Mouse (Mus musculus) megakaryocyte progenitor cell, adult 5-6 weeks (primary cell): Measurements from ENCODE around the gene Tax1bp3. TPM values are rescaled to one million over a fixed set of nuclear protein-coding genes. Genes with fewer than 3 reads are reported as not detected.

ENCODE experiments used
- ATAC-seq: replicated peaks from 2 replicates; pipeline ENCODE4 v1.8.0; 2016; ENCODE audit warnings: mild to moderate bottlenecking, moderate TSS enrichment, inconsistent platforms; ENCODE audit not compliant: poor library complexity
- total RNA-seq, 2 experiments: library from RNA; stranded (forward) in 1 of 2; stranded (reverse) in 1 of 2; fragments of 157-497, 149-512 nt in 1 of 2; fragments of 200-1000 nt in 1 of 2; gene quantifications; 2 replicates each; pipeline versions ENCODE4 v1.2.3 to v1.2.4; 2015 to 2017

Tax1bp3 gene
- total RNA-seq, 2 experiments from 2014 or later = 6.7 to 7.2 TPM

DNA sequence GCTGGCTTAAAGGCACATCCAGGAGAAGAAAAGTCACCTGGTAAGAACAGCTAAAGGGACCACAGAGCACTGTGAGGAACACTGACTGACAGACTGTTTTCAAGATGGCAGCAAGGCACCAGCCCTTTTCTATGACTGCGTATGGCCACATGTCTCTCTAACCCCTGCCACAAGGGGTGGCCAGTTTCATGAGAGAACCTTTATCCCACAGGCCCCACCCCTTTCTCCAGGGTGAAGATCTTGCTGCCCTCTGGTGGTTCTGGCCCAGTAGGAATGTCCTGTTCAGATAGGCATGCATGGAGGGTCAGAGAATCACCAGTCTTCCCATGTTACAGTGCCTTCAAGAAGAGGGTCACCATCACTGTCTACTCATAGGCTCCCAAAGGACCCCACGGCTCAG is 47.1 kb downstream of the Tax1bp3 start:
- ATAC-seq = peak; percentile 95

DNA sequence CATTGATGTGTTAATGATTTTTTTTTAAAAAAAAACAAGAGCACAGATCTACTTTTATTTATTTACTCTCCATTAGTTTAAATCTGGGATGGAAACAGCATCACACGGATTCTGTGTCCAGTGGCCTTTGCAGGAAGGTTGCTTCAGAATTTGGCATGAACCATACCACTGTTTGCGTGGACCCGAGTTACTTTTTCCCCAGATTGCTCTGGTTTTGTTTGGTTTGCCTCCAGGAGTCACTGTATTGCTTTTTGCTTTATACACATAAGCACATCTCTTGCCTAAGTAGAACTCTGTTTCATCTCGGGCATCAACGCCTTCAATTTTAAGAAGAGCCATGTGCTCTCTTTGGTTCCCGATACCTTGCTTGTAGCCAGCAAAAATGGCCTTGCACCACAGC is 49.0 kb downstream of the Tax1bp3 start:
- ATAC-seq = no peak

DNA sequence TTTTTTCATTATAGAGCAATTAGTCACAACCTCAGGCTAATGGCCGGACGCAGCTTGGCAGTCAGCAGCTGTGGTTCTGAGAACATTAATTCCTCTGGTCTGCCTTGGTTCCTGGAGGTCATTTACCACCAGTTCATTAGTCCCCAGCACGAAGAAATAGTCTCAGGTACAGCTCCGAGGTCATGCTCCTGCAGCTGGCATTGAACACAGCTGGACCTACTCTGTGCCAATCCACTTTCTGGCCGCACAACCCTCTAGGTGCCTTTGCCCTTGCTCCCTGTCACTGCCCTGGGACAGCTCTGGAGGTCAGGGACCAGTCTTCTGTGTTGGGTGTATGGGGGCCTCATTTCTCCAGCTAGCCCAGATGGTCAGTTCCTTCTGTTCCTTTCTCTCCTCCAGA is 52.0 kb downstream of the Tax1bp3 start:
- ATAC-seq = no peak

DNA sequence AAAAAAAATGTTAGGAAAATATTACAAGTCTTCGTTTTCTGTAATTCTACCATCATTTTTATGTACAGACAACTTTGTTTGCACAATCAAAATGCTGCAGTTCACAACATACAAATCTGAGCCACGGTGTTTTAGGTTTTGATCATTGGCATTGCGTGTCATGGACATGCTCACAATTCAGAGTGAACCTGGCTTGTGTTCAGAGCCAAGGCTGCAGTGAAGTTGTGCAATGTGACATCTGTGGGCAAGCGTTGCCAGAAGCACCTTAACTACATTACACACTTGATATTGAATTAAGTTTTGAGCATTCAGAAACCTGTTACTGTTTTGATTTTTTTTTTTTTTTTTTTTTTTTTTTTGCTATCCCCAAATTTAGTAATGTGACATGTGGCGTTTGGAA is 53.2 kb downstream of the Tax1bp3 start:
- no peak for ATAC-seq

DNA sequence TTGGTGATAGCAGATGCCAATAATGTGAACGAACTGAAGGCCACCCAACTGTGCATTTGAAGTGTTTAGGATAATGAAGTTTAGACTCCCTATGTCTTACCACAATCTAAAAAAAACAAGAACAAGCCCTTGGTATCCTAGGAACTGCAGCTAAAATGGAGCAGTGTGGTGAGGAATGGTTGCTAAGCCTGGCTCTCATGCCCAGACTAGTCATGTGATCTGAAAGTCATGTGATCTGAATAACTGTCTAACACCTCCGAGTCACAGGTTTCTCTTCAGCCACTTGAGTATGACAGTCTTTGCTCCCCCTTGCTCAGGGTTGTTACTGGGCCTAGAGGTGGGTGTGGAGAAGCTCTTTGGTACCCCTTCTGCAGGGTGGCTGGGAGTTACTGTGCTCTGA is 55.6 kb downstream of the Tax1bp3 start:
- no peak for ATAC-seq

Other genes starting within 250 kb of the Tax1bp3 start
- gene Atp2a3, start 215.9 kb upstream of the Tax1bp3 start, total RNA-seq (2015) = 52.1 and 63.7 TPM in 2 replicates
- gene Atp2a3, start 215.9 kb upstream of the Tax1bp3 start, total RNA-seq (2017) = 74.9 and 82.5 TPM in 2 replicates
- gene P2rx1, start 178.0 kb upstream of the Tax1bp3 start, total RNA-seq (2015) = 6.8 and 9.3 TPM in 2 replicates
- gene P2rx1, start 178.0 kb upstream of the Tax1bp3 start, total RNA-seq (2017) = 3.8 and 5.2 TPM in 2 replicates
- gene Camkk1, start 158.1 kb upstream of the Tax1bp3 start, total RNA-seq (2015) = 0.35 and 0.59 TPM in 2 replicates
- 1.2 and 1.4 TPM in 2 replicates for gene Camkk1, start 158.1 kb upstream of the Tax1bp3 start, total RNA-seq (2017)
- gene Ncbp3, start 129.3 kb upstream of the Tax1bp3 start, total RNA-seq (2015) = 9.6 and 10.2 TPM in 2 replicates
- gene Ncbp3, start 129.3 kb upstream of the Tax1bp3 start, total RNA-seq (2017) = 12.7 and 15.1 TPM in 2 replicates
- gene Itgae, start 86.5 kb upstream of the Tax1bp3 start, total RNA-seq (2015) = 0.07 TPM in 1 of 2 replicates, not detected in the other
- gene Itgae, start 86.5 kb upstream of the Tax1bp3 start, total RNA-seq (2017) = 0.20 TPM in 1 of 2 replicates, not detected in the other
- 17.2 and 19.0 TPM in 2 replicates for gene Haspin, start 38.8 kb upstream of the Tax1bp3 start, total RNA-seq (2015)
- 17.7 and 24.1 TPM in 2 replicates for gene Haspin, start 38.8 kb upstream of the Tax1bp3 start, total RNA-seq (2017)
- not detected in 2 replicates for gene P2rx5, start 16.7 kb upstream of the Tax1bp3 start, total RNA-seq (2015)
- gene P2rx5, start 16.7 kb upstream of the Tax1bp3 start, total RNA-seq (2017) = not detected in 2 replicates
- 78.9 and 81.7 TPM in 2 replicates for gene Emc6, start within 50 bp of the Tax1bp3 start, total RNA-seq (2015)
- gene Emc6, start within 50 bp of the Tax1bp3 start, total RNA-seq (2017) = 54.2 and 60.2 TPM in 2 replicates
- 14.4 and 16.3 TPM in 2 replicates for gene Ctns, start 22.0 kb downstream of the Tax1bp3 start, total RNA-seq (2015)
- gene Ctns, start 22.0 kb downstream of the Tax1bp3 start, total RNA-seq (2017) = 13.5 and 15.8 TPM in 2 replicates
- gene Shpk, start 22.4 kb downstream of the Tax1bp3 start, total RNA-seq (2015) = 1.7 and 1.8 TPM in 2 replicates
- 2.2 and 3.4 TPM in 2 replicates for gene Shpk, start 22.4 kb downstream of the Tax1bp3 start, total RNA-seq (2017)
- gene Trpv1, start 57.2 kb downstream of the Tax1bp3 start, total RNA-seq (2015) = not detected in 2 replicates
- not detected in 2 replicates for gene Trpv1, start 57.2 kb downstream of the Tax1bp3 start, total RNA-seq (2017)
- not detected in 2 replicates for gene Trpv3, start 90.3 kb downstream of the Tax1bp3 start, total RNA-seq (2015)
- gene Trpv3, start 90.3 kb downstream of the Tax1bp3 start, total RNA-seq (2017) = not detected in 2 replicates
- not detected in 2 replicates for gene Aspa, start 152.5 kb downstream of the Tax1bp3 start, total RNA-seq (2015)
- gene Aspa, start 152.5 kb downstream of the Tax1bp3 start, total RNA-seq (2017) = 1.9 TPM in 1 of 2 replicates, not detected in the other
- not detected in 2 replicates for gene Gm49340, start 152.7 kb downstream of the Tax1bp3 start, total RNA-seq (2015)
- gene Gm49340, start 152.7 kb downstream of the Tax1bp3 start, total RNA-seq (2017) = not detected in 2 replicates
- not detected in 2 replicates for gene Spata22, start 152.7 kb downstream of the Tax1bp3 start, total RNA-seq (2015)
- gene Spata22, start 152.7 kb downstream of the Tax1bp3 start, total RNA-seq (2017) = not detected in 2 replicates
- gene Olfr20, start 173.7 kb downstream of the Tax1bp3 start, total RNA-seq (2015) = not detected in 2 replicates
- not detected in 2 replicates for gene Olfr20, start 173.7 kb downstream of the Tax1bp3 start, total RNA-seq (2017)
- gene Olfr376, start 194.2 kb downstream of the Tax1bp3 start, total RNA-seq (2015) = not detected in 2 replicates
- gene Olfr376, start 194.2 kb downstream of the Tax1bp3 start, total RNA-seq (2017) = not detected in 2 replicates
- not detected in 2 replicates for gene Olfr1, start 222.5 kb downstream of the Tax1bp3 start, total RNA-seq (2015)
- gene Olfr1, start 222.5 kb downstream of the Tax1bp3 start, total RNA-seq (2017) = not detected in 2 replicates